ENCODE assay signal across 8 mouse cellular contexts in genomic region chr11:53443861-53444260, GRCm38 (mm10). TPM values are rescaled to one million over a fixed set of nuclear protein-coding genes. Genes with fewer than 3 reads are reported as not detected.
DNase-seq lines count a peak whose midpoint lies in the region; ATAC-seq and TF ChIP-seq lines count a peak whose summit lies in the region.

No protein-coding gene starts in this region.

- H3K4me3 ChIP-seq in testis, adult 2 months (ENCODE audit: control insufficient read depth, low read depth, low read length), result no peak overlapping the region
- H3K4me3 ChIP-seq in liver, embryonic 14.5 days (ENCODE audit: insufficient read depth in 1 of 2, low read depth in 2 of 2, low read length in 2 of 2), result no peak overlapping the region
- no peak overlapping the region for H3K4me3 ChIP-seq in limb, embryonic 10.5 days
- no peak overlapping the region for H3K4me3 ChIP-seq in heart, embryonic 10.5 days

- H3K27me3 ChIP-seq in testis, adult 2 months (ENCODE audit: control insufficient read depth, insufficient read depth, low read length), result no peaks in the 10 kb centered on the region
- H3K27me3 ChIP-seq in liver, embryonic 14.5 days (ENCODE audit: control insufficient read depth, insufficient read depth, low read length), result no peaks in the 10 kb centered on the region
- no peaks in the 10 kb centered on the region for H3K27me3 ChIP-seq in limb, embryonic 10.5 days (ENCODE audit: low read depth, poor library complexity, severe bottlenecking)
- no peaks in the 10 kb centered on the region for H3K27me3 ChIP-seq in heart, embryonic 10.5 days (ENCODE audit: insufficient read depth, poor library complexity, severe bottlenecking)

- peak; percentile 17; the same call in 1 of the 2 replicates for TF ChIP-seq CTCF in testis, adult 2 months (IDR thresholded peaks at IDR 0.05; ENCODE audit: control insufficient read depth, insufficient read depth, insufficient replicate concordance, low read depth, low read length)
- TF ChIP-seq CTCF in liver, embryonic 14.5 days (IDR thresholded peaks at IDR 0.05; ENCODE audit: low read depth), result peak; percentile 85

- H3K9ac ChIP-seq in liver, embryonic 14.5 days (replicated peaks), result no peak overlapping the region

- 14% methylated on average over 6 of the region's 6 CpGs for WGBS in liver, embryonic 14.5 days (ENCODE audit: insufficient replicate concordance)
- WGBS in limb, embryonic 10.5 days, result 33% methylated on average over 6 of the region's 6 CpGs
- WGBS in heart, embryonic 10.5 days, result 47% methylated on average over 6 of the region's 6 CpGs

- no peaks in the 10 kb centered on the region for H3K4me1 ChIP-seq in testis, adult 2 months (ENCODE audit: control insufficient read depth, insufficient read depth, low read length)
- H3K4me1 ChIP-seq in liver, embryonic 14.5 days (replicated peaks; ENCODE audit: control insufficient read depth in 2 of 2, insufficient read depth in 2 of 2, low read length in 1 of 2), result peaks cover 0 to 17% of the 10 kb centered on the region in 2 experiments; a peak in 2 of 4 replicates
- no peaks in the 10 kb centered on the region for H3K4me1 ChIP-seq in limb, embryonic 10.5 days
- peaks cover 18% of the 10 kb centered on the region for H3K4me1 ChIP-seq in heart, embryonic 10.5 days

- no peak overlapping the region for H3K4me2 ChIP-seq in liver, embryonic 14.5 days (ENCODE audit: low read depth)

- peak; percentile 70 for DNase-seq in cerebellum, adult 9-10 months
- no peak for DNase-seq in cerebellum, adult 9-11 months
- DNase-seq in testis, postnatal 14 days (ENCODE audit: low spot score), result no peak
- no peak for DNase-seq in liver, embryonic 14.5 days (ENCODE audit: low read depth in 3 of 3, low spot score in 3 of 3)
- DNase-seq in thymus, postnatal 4 days, result peak; percentile 60
- DNase-seq in limb, embryonic 10.5 days (ENCODE audit: low spot score), result no peak
- DNase-seq in heart, embryonic 10.5 days (ENCODE audit: low spot score), result no peak

- no peak for TF ChIP-seq POLR2A in testis, adult 2 months (IDR thresholded peaks at IDR 0.05; ENCODE audit: control insufficient read depth, low read depth, low read length)

- peak; percentile 57; the same call in 1 of the 2 replicates for ATAC-seq in liver, embryonic 14.5 days (ENCODE audit: insufficient read depth)

- no peak overlapping the region for H3K27ac ChIP-seq in testis, adult 2 months (ENCODE audit: control insufficient read depth, insufficient read depth, low read depth, low read length)
- no peak overlapping the region for H3K27ac ChIP-seq in liver, embryonic 14.5 days
- H3K27ac ChIP-seq in limb, embryonic 10.5 days, result no peak overlapping the region
- no peak overlapping the region for H3K27ac ChIP-seq in heart, embryonic 10.5 days

- no peak for TF ChIP-seq EP300 in liver, embryonic 14.5 days (IDR thresholded peaks at IDR 0.05; ENCODE audit: low read depth)

- H3K9me3 ChIP-seq in liver, embryonic 14.5 days (ENCODE audit: control insufficient read depth, low read length), result no peaks in the 10 kb centered on the region
- H3K9me3 ChIP-seq in limb, embryonic 10.5 days (replicated peaks), result no peaks in the 10 kb centered on the region
- no peaks in the 10 kb centered on the region for H3K9me3 ChIP-seq in heart, embryonic 10.5 days

- H3K36me3 ChIP-seq in testis, adult 2 months (ENCODE audit: control insufficient read depth, insufficient read depth, low read length), result no peaks in the 10 kb centered on the region
- H3K36me3 ChIP-seq in liver, embryonic 14.5 days (replicated peaks; ENCODE audit: control insufficient read depth, insufficient read depth, low read depth), result no peaks in the 10 kb centered on the region
- no peaks in the 10 kb centered on the region for H3K36me3 ChIP-seq in limb, embryonic 10.5 days
- H3K36me3 ChIP-seq in heart, embryonic 10.5 days, result no peaks in the 10 kb centered on the region

RNA-seq across cellular contexts. Expression of gene Gdf9, which starts 13.0 kb away (rescaled TPM):
- polyA plus RNA-seq in testis, adult 2 months (2012; rRNA removed), result 8.4 and 10.1 TPM in 2 replicates
- 0.12 and 0.24 TPM in 2 replicates for polyA plus RNA-seq in liver, embryonic 14.5 days (2012; rRNA removed)
- polyA plus RNA-seq in liver, embryonic 14.5 days (2014; fragmentation: Nextera tagmentation; extraction: Ambion mirVana), result 0.25 and 0.41 TPM in 2 replicates
- 0.66 and 0.79 TPM in 2 replicates for polyA plus RNA-seq in limb, embryonic 10.5 days (2016; fragmentation: Nextera tagmentation; extraction: Ambion mirVana)
- polyA plus RNA-seq in heart, embryonic 10.5 days (2016; fragmentation: Nextera tagmentation; extraction: Ambion mirVana), result 0.74 and 1.5 TPM in 2 replicates

RNA-seq across cellular contexts. Expression of gene Gm10447, which starts 13.0 kb away (rescaled TPM):
- polyA plus RNA-seq in testis, adult 2 months (2012; rRNA removed), result 0.05 and 0.11 TPM in 2 replicates
- 0.15 and 0.19 TPM in 2 replicates for polyA plus RNA-seq in liver, embryonic 14.5 days (2012; rRNA removed)
- not detected in 2 replicates for polyA plus RNA-seq in liver, embryonic 14.5 days (2014; fragmentation: Nextera tagmentation; extraction: Ambion mirVana)
- polyA plus RNA-seq in limb, embryonic 10.5 days (2016; fragmentation: Nextera tagmentation; extraction: Ambion mirVana), result 0.08 and 0.14 TPM in 2 replicates
- polyA plus RNA-seq in heart, embryonic 10.5 days (2016; fragmentation: Nextera tagmentation; extraction: Ambion mirVana), result 0.10 and 0.16 TPM in 2 replicates

RNA-seq across cellular contexts. Expression of gene Shroom1, which starts 13.1 kb away (rescaled TPM):
- 0.41 and 1.1 TPM in 2 replicates for polyA plus RNA-seq in testis, adult 2 months (2012; rRNA removed)
- 1.5 and 1.7 TPM in 2 replicates for polyA plus RNA-seq in liver, embryonic 14.5 days (2012; rRNA removed)
- 1.6 and 1.7 TPM in 2 replicates for polyA plus RNA-seq in liver, embryonic 14.5 days (2014; fragmentation: Nextera tagmentation; extraction: Ambion mirVana)
- polyA plus RNA-seq in limb, embryonic 10.5 days (2016; fragmentation: Nextera tagmentation; extraction: Ambion mirVana), result 1.8 and 3.9 TPM in 2 replicates
- 2.3 and 2.5 TPM in 2 replicates for polyA plus RNA-seq in heart, embryonic 10.5 days (2016; fragmentation: Nextera tagmentation; extraction: Ambion mirVana)

RNA-seq across cellular contexts. Expression of gene Uqcrq, which starts 13.2 kb away (rescaled TPM):
- polyA plus RNA-seq in testis, adult 2 months (2012; rRNA removed), result 955 and 969 TPM in 2 replicates
- polyA plus RNA-seq in liver, embryonic 14.5 days (2012; rRNA removed), result 117 and 237 TPM in 2 replicates
- polyA plus RNA-seq in liver, embryonic 14.5 days (2014; fragmentation: Nextera tagmentation; extraction: Ambion mirVana), result 631 and 677 TPM in 2 replicates
- polyA plus RNA-seq in limb, embryonic 10.5 days (2016; fragmentation: Nextera tagmentation; extraction: Ambion mirVana), result 491 and 544 TPM in 2 replicates
- 854 and 1,100 TPM in 2 replicates for polyA plus RNA-seq in heart, embryonic 10.5 days (2016; fragmentation: Nextera tagmentation; extraction: Ambion mirVana)

RNA-seq across cellular contexts. Expression of gene Leap2, which starts 20.9 kb away (rescaled TPM):
- polyA plus RNA-seq in testis, adult 2 months (2012; rRNA removed), result not detected in 2 replicates
- polyA plus RNA-seq in liver, embryonic 14.5 days (2012; rRNA removed), result 11.6 and 16.3 TPM in 2 replicates
- polyA plus RNA-seq in liver, embryonic 14.5 days (2014; fragmentation: Nextera tagmentation; extraction: Ambion mirVana), result 40.7 and 42.7 TPM in 2 replicates
- 0.51 TPM in 1 of 2 replicates, not detected in the other for polyA plus RNA-seq in limb, embryonic 10.5 days (2016; fragmentation: Nextera tagmentation; extraction: Ambion mirVana)
- polyA plus RNA-seq in heart, embryonic 10.5 days (2016; fragmentation: Nextera tagmentation; extraction: Ambion mirVana), result 0.45 TPM in 1 of 2 replicates, not detected in the other

Comparison
In these comparisons a context has a peak if more than half of its experiments do, and no peak if none do; other contexts are left out.
1. DNase-seq: peak in cerebellum, adult 9-10 months (single experiment) and thymus, postnatal 4 days (single experiment); none in cerebellum, adult 9-11 months (single experiment), testis, postnatal 14 days (single experiment), liver, embryonic 14.5 days (0 of 3), limb, embryonic 10.5 days (single experiment) and heart, embryonic 10.5 days (single experiment).